Mouse (Mus musculus) olfactory bulb, adult 2 months (tissue): ENCODE measurements around the gene Usp47.

Experiments
- CTCF ChIP-seq: fragments of 200-500 bp; IDR thresholded peaks from 2 replicates; pipeline ENCODE4 v1.5.1; 2012; ENCODE audit warnings: low read depth, mild to moderate bottlenecking, low read length, moderate library complexity; ENCODE audit not compliant: insufficient read depth
- POLR2A ChIP-seq: fragments of 200-500 bp; IDR thresholded peaks from 2 replicates; pipeline ENCODE4 v1.6.1; 2012; ENCODE audit warnings: mild to moderate bottlenecking, low read depth, low read length, moderate library complexity; ENCODE audit not compliant: insufficient read depth

- TF ChIP-seq CTCF (no peak), POLR2A (no peak)
These were observed 77.6 kb downstream of the Usp47 start for GRCm38 (mm10) chr7:112100887-112101286.
